Comparison of ENCODE assay signal across 8 mouse cellular contexts in genomic region chr11:74526180-74527158, GRCm38 (mm10).
DNase-seq lines count a peak whose midpoint lies in the region; ATAC-seq and TF ChIP-seq lines count a peak whose summit lies in the region.

No protein-coding gene starts in this region.

- peaks cover 15% of the 10 kb centered on the region for H3K27me3 ChIP-seq in heart, embryonic 15.5 days

- peak overlapping the region; percentile 71 for H3K4me2 ChIP-seq in heart, embryonic 15.5 days

- H3K4me1 ChIP-seq in heart, embryonic 15.5 days (replicated peaks), result peaks cover 28% of the 10 kb centered on the region

- ATAC-seq in erythroblast, adult 5-6 weeks (replicated peaks; ENCODE audit: low FRiP score, poor library complexity, severe bottlenecking), result 0 out of 2 replicates have a peak, but pooled peaks have one; percentile 36
- no peak for ATAC-seq in heart, embryonic 15.5 days (replicated peaks; ENCODE audit: insufficient number of reproducible peaks, insufficient read depth, low FRiP score, low read depth)
- peak; percentile 20; the same call in 1 of the 2 replicates for ATAC-seq in megakaryocyte, adult 5-6 weeks (ENCODE audit: poor library complexity, severe bottlenecking)

- TF ChIP-seq CTCF in layer of hippocampus, adult 2 months (conservative IDR thresholded peaks at IDR 0.05), result peak; percentile 81

- no peaks in the 10 kb centered on the region for H3K36me3 ChIP-seq in heart, embryonic 15.5 days

- no peak for DNase-seq in layer of hippocampus, adult 2 months (ENCODE audit: low spot score in 2 of 2)
- DNase-seq in layer of hippocampus, adult 8-10 months (ENCODE audit: low spot score in 2 of 2), result no peak
- DNase-seq in NIH3T3 (ENCODE audit: low read depth), result peak; percentile 76
- peak; percentile 60 to 72 for DNase-seq in kidney, postnatal 25 days
- peak; percentile 81 for DNase-seq in thymus, postnatal 0 days (ENCODE audit: low spot score)

- H3K9ac ChIP-seq in heart, embryonic 15.5 days, result peak overlapping the region; percentile 37; the same call in 1 of the 2 replicates

- H3K9me3 ChIP-seq in heart, embryonic 15.5 days (replicated peaks), result no peaks in the 10 kb centered on the region

- WGBS in heart, embryonic 15.5 days, result 17% methylated on average over 18 of the region's 18 CpGs

- H3K4me3 ChIP-seq in layer of hippocampus, adult 2 months, result peak overlapping the region; percentile 38
- H3K4me3 ChIP-seq in heart, embryonic 15.5 days, result peak overlapping the region; percentile 38

- H3K27ac ChIP-seq in layer of hippocampus, adult 2 months, result peak overlapping the region; percentile 25; the same call in 1 of the 2 replicates
- no peak overlapping the region for H3K27ac ChIP-seq in heart, embryonic 15.5 days

Comparison
In these comparisons a context has a peak if more than half of its experiments do, and no peak if none do; other contexts are left out.
1. DNase-seq: peak in NIH3T3 (single experiment), kidney, postnatal 25 days (2 of 2) and thymus, postnatal 0 days (single experiment); none in layer of hippocampus, adult 2 months (0 of 2) and layer of hippocampus, adult 8-10 months (0 of 2).